Comparison of ENCODE assay signal across 10 mouse cellular contexts in the genomic region with DNA sequence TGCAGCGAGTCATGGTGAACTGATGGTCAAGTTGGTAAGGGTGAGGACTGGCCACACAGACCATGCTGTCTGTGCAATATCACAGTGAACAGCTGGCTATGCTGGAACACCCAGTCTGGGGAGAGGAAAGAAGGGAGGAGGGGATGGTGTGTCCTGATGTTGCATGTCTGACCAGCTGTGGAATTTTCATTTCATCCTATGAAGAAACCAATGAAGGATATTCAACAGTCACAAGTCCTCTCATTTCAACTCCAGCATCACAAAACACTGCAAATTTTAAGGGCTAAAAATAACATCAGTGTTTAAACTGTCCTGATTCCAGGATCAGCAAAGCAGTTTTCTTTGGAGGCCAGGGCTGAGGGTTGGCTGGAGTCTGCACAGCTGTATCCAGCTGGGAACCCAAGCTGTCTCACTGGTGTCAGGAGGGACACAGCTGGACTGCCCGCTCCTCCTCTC.
A peak's percentile ranks its signal among the peaks of the same experiment; 100 is the strongest.
DNase-seq lines count a peak whose midpoint lies in the region; ATAC-seq and TF ChIP-seq lines count a peak whose summit lies in the region.
"Had no signal": no experiment of that assay in that cellular context is flagged by ENCODE, and none has a peak within 500 bp of the region (broad histone marks: within the 10 kb centered on the region; RNA-seq: fewer than 3 reads in every experiment).

No protein-coding gene starts in this region.

- TF ChIP-seq EP300 in heart, adult 2 months (IDR thresholded peaks at IDR 0.05; ENCODE audit: insufficient read depth, low read depth, low read length): peak; percentile 75; the same call in 1 of the 2 replicates

- TF ChIP-seq CTCF in heart, adult 2 months (IDR thresholded peaks at IDR 0.05): no peak

- peaks cover 2% of the 10 kb centered on the region; the same call in 1 of the 2 replicates for H3K4me1 ChIP-seq in heart, adult 2 months (ENCODE audit: control insufficient read depth, insufficient read depth, low read length)
- H3K4me1 ChIP-seq in heart, embryonic 11.5 days (ENCODE audit: control insufficient read depth, insufficient read depth, low read length): no peaks in the 10 kb centered on the region
- H3K4me1 ChIP-seq in stomach, embryonic 15.5 days: peaks cover 14% of the 10 kb centered on the region; the same call in 1 of the 2 replicates
- H3K4me1 ChIP-seq: midbrain, embryonic 12.5 days had no signal

- no peaks in the 10 kb centered on the region for H3K27me3 ChIP-seq in heart, adult 2 months (ENCODE audit: control insufficient read depth, insufficient read depth, low read length)
- no peaks in the 10 kb centered on the region for H3K27me3 ChIP-seq in heart, embryonic 11.5 days (ENCODE audit: control insufficient read depth, insufficient read depth, low read length)
- H3K27me3 ChIP-seq in stomach, embryonic 15.5 days (replicated peaks): no peaks in the 10 kb centered on the region
- H3K27me3 ChIP-seq: midbrain, embryonic 12.5 days had no signal

- 69% methylated on average over 2 of the region's 2 CpGs for WGBS in heart, adult 2 months
- 80% methylated on average over 2 of the region's 2 CpGs for WGBS in heart, embryonic 11.5 days (ENCODE audit: insufficient replicate concordance)
- 45% methylated on average over 2 of the region's 2 CpGs for WGBS in stomach, embryonic 15.5 days

- peak overlapping the region; percentile 30 for H3K27ac ChIP-seq in heart, adult 2 months
- no peak overlapping the region for H3K27ac ChIP-seq in heart, embryonic 11.5 days (ENCODE audit: low read depth, low read length)
- peak overlapping the region; percentile 78 for H3K27ac ChIP-seq in stomach, embryonic 15.5 days
- H3K27ac ChIP-seq: midbrain, embryonic 12.5 days had no signal

- H3K9ac ChIP-seq in heart, adult 2 months (ENCODE audit: low read depth, low read length): no peak overlapping the region
- no peak overlapping the region for H3K9ac ChIP-seq in heart, embryonic 11.5 days (ENCODE audit: low read depth, low read length)
- H3K9ac ChIP-seq in stomach, embryonic 15.5 days: no peak overlapping the region
- H3K9ac ChIP-seq: midbrain, embryonic 12.5 days had no signal

- ATAC-seq in heart, embryonic 11.5 days (replicated peaks; ENCODE audit: insufficient number of reproducible peaks, low FRiP score, low TSS enrichment): no peak
- peak; percentile 85 for ATAC-seq in stomach, embryonic 15.5 days (ENCODE audit: insufficient read depth, low FRiP score, low read depth)
- ATAC-seq: forebrain, embryonic 14.5 days had no signal

- intact Hi-C loops in heart, adult 2 months (cut with DNase I): no loop called here
- intact Hi-C loops in heart, postnatal 25 days (cut with DNase I): loop anchor here (10.0 kb wide), 1 partner anchor 535 kb away; no protein-coding TSS in a partner anchor

- no peak for TF ChIP-seq POLR2A in heart, adult 2 months (IDR thresholded peaks at IDR 0.05; ENCODE audit: insufficient read depth, low read depth, low read length)

- no peaks in the 10 kb centered on the region for H3K36me3 ChIP-seq in heart, adult 2 months (ENCODE audit: control insufficient read depth, insufficient read depth, low read length)
- no peaks in the 10 kb centered on the region for H3K36me3 ChIP-seq in heart, embryonic 11.5 days (ENCODE audit: control insufficient read depth, insufficient read depth, low read length)
- no peaks in the 10 kb centered on the region for H3K36me3 ChIP-seq in stomach, embryonic 15.5 days
- H3K36me3 ChIP-seq: midbrain, embryonic 12.5 days had no signal

- no peaks in the 10 kb centered on the region for H3K79me2 ChIP-seq in heart, adult 2 months (replicated peaks; ENCODE audit: control insufficient read depth, insufficient read depth, low read length)

- H3K9me3 ChIP-seq in heart, embryonic 11.5 days (replicated peaks; ENCODE audit: control insufficient read depth, low read length): no peaks in the 10 kb centered on the region
- H3K9me3 ChIP-seq in stomach, embryonic 15.5 days: no peaks in the 10 kb centered on the region
- H3K9me3 ChIP-seq: midbrain, embryonic 12.5 days had no signal

- DNase-seq in heart, adult 2 months: peak; percentile 63 to 78
- peak; percentile 67 for DNase-seq in heart, postnatal 25 days (ENCODE audit: low spot score)
- peak; percentile 86 for DNase-seq in kidney, postnatal 10 days
- DNase-seq in left cerebral cortex, adult 11 months (ENCODE audit: low spot score): no peak
- no peak for DNase-seq in natural killer cell, adult 2 months (ENCODE audit: low spot score in 2 of 2)
- no peak for DNase-seq in layer of hippocampus, adult 8-10 months (ENCODE audit: low spot score in 2 of 2)

- H3K4me2 ChIP-seq in heart, embryonic 11.5 days: no peak overlapping the region
- H3K4me2 ChIP-seq in stomach, embryonic 15.5 days: no peak overlapping the region
- H3K4me2 ChIP-seq: midbrain, embryonic 12.5 days had no signal

- H3K4me3 ChIP-seq in heart, adult 2 months: no peak overlapping the region
- H3K4me3 ChIP-seq in heart, embryonic 11.5 days (ENCODE audit: low read depth, low read length): no peak overlapping the region
- no peak overlapping the region for H3K4me3 ChIP-seq in stomach, embryonic 15.5 days (replicated peaks)
- H3K4me3 ChIP-seq: midbrain, embryonic 12.5 days had no signal

Comparison
In these comparisons a context has a peak if more than half of its experiments do, and no peak if none do; other contexts are left out.
1. DNase-seq: peak in heart, adult 2 months (2 of 2), heart, postnatal 25 days (single experiment) and kidney, postnatal 10 days (single experiment); none in left cerebral cortex, adult 11 months (single experiment), natural killer cell, adult 2 months (0 of 2) and layer of hippocampus, adult 8-10 months (0 of 2).